Mouse (Mus musculus) E14TG2a.4 (cell line): ENCODE results near the gene Fanci.

ENCODE experiments used
- CTCF ChIP-seq: conservative IDR thresholded peaks from 2 replicates; pipeline ENCODE4 v1.5.1; 2014; ENCODE audit warnings: low read length
- NANOG ChIP-seq: IDR thresholded peaks from 2 replicates; pipeline ENCODE4 v1.6.1; 2014; ENCODE audit warnings: borderline replicate concordance, low read length, mixed read lengths
- POU5F1 ChIP-seq: IDR thresholded peaks from 2 replicates; pipeline ENCODE4 v1.6.1; 2014; ENCODE audit warnings: low read length, borderline replicate concordance

- no peak for TF ChIP-seq CTCF
- TF ChIP-seq POU5F1: no peak
- no peak for TF ChIP-seq NANOG
These were observed 8.6 kb downstream of the Fanci start for GRCm38 (mm10) chr7:79400296-79400695.
